Mouse (Mus musculus): ENCODE data around the gene Tnrc18.

Tnrc18 gene

GRCm38 (mm10) chr5:142678141-142678571 is 139.3 kb downstream of the Tnrc18 start:
- DNase-seq = peak; percentile 90

All from cerebellum, adult 9-11 months (tissue).